Mouse (Mus musculus) lung, postnatal 0 days (tissue): ENCODE measurements at regions not wholly inside any gene's neighbourhood (a gene's known extent, or its start where the extent isn't known, plus 50 kb on each side); places are given as distances from the start of the nearest gene placed in this dataset.

Source experiments
- ATAC-seq: fragments of 200-750 bp; cut with Nextera tagmentation; 2 replicates; pipeline ENCODE4 v1.8.0; 2017; ENCODE audit warnings: moderate library complexity
- DNase-seq: peaks from one replicate; pipeline ENCODE4 v3.0.0-alpha.2; 2016; ENCODE audit warnings: low spot score
- H3K27ac ChIP-seq: fragments of 300-500 bp; sonication (generic); 2 replicates; pipeline ENCODE4 v1.5.1; 2014; ENCODE audit warnings: antibody characterized with exemption, mild to moderate bottlenecking, low read length, mixed read lengths
- H3K27me3 ChIP-seq: fragments of 300-500 bp; sonication (generic); replicated peaks from 2 replicates; pipeline ENCODE4 v1.6.1; 2014; ENCODE audit warnings: low read length, mixed read lengths; ENCODE audit not compliant: insufficient read depth
- H3K36me3 ChIP-seq: fragments of 300-500 bp; sonication (generic); 2 replicates; pipeline ENCODE4 v1.6.1; 2014; ENCODE audit warnings: low read length, mixed read lengths; ENCODE audit not compliant: insufficient read depth
- H3K4me1 ChIP-seq: fragments of 300-500 bp; sonication (generic); 2 replicates; pipeline ENCODE4 v1.6.1; 2014; ENCODE audit warnings: antibody characterized with exemption, low read depth, low read length, mixed read lengths; ENCODE audit not compliant: insufficient read depth
- H3K4me2 ChIP-seq: fragments of 300-500 bp; sonication (generic); replicated peaks from 2 replicates; pipeline ENCODE4 v1.6.1; 2014; ENCODE audit warnings: low read depth, mild to moderate bottlenecking, low read length, moderate library complexity, mixed read lengths
- H3K4me3 ChIP-seq: fragments of 300-500 bp; sonication (generic); 2 replicates; pipeline ENCODE4 v1.5.1; 2014; ENCODE audit warnings: low read depth, low read length
- H3K9ac ChIP-seq: fragments of 300-500 bp; sonication (generic); replicated peaks from 2 replicates; pipeline ENCODE4 v1.6.1; 2014; ENCODE audit warnings: low read depth, mild to moderate bottlenecking
- H3K9me3 ChIP-seq: fragments of 300-500 bp; sonication (generic); 2 replicates; pipeline ENCODE4 v1.6.1; 2016; ENCODE audit warnings: low read length, mixed read lengths
- CTCF ChIP-seq: IDR thresholded peaks from 2 replicates; pipeline ENCODE4 v1.5.1; 2016; ENCODE audit warnings: antibody characterized with exemption, mild to moderate bottlenecking
- EP300 ChIP-seq: IDR thresholded peaks from 2 replicates; pipeline ENCODE4 v1.6.1; 2016; ENCODE audit warnings: antibody characterized with exemption, mild to moderate bottlenecking, control low read depth
- WGBS: fragments of 180-500 bp; shearing (Covaris S2); extraction: QIAGEN DNeasy Blood & Tissue Kit; methylation state at CpG from one replicate; pipeline ENCODE4 v1.1.7; 2014; 5-methylcytosine and 5-hydroxymethylcytosine counted together

- no peak for TF ChIP-seq CTCF
- no peak for TF ChIP-seq EP300
- no peak overlapping the region for H3K9ac ChIP-seq
- DNase-seq = no peak
- no peaks in the 10 kb centered on the region for H3K36me3 ChIP-seq
- H3K4me1 ChIP-seq = no peaks in the 10 kb centered on the region
- ATAC-seq = no peak
- H3K27ac ChIP-seq = no peak overlapping the region
- no peak overlapping the region for H3K4me3 ChIP-seq
- no peak overlapping the region for H3K4me2 ChIP-seq
- H3K27me3 ChIP-seq = no peaks in the 10 kb centered on the region
- no peaks in the 10 kb centered on the region for H3K9me3 ChIP-seq
- 50% methylated on average over 8 of the region's 8 CpGs for WGBS
These were observed 414.9 kb downstream of the Tns3 start for GRCm38 (mm10) chr11:8249468-8249867.

GRCm38 (mm10) chr11:8247535-8247934, 416.8 kb downstream of the Tns3 start:
- no peak overlapping the region for H3K4me2 ChIP-seq
- no peaks in the 10 kb centered on the region for H3K27me3 ChIP-seq
- no peak overlapping the region for H3K27ac ChIP-seq
- no peak overlapping the region for H3K4me3 ChIP-seq
- DNase-seq (peak; percentile 69), ATAC-seq (peak; percentile 69)
- TF ChIP-seq EP300 = no peak
- TF ChIP-seq CTCF = peak; percentile 17; the same call in 1 of the 2 replicates
- 16% methylated on average over 5 of the region's 5 CpGs for WGBS
- H3K36me3 ChIP-seq = no peaks in the 10 kb centered on the region
- no peaks in the 10 kb centered on the region for H3K4me1 ChIP-seq
- H3K9ac ChIP-seq = no peak overlapping the region
- no peaks in the 10 kb centered on the region for H3K9me3 ChIP-seq

- no peaks in the 10 kb centered on the region for H3K27me3 ChIP-seq
- DNase-seq (no peak), ATAC-seq (no peak)
- no peaks in the 10 kb centered on the region for H3K4me1 ChIP-seq
- no peak overlapping the region for H3K4me2 ChIP-seq
- no peak overlapping the region for H3K27ac ChIP-seq
- H3K4me3 ChIP-seq = no peak overlapping the region
- no peak for TF ChIP-seq EP300
- TF ChIP-seq CTCF = no peak
- H3K9ac ChIP-seq = no peak overlapping the region
- H3K9me3 ChIP-seq = no peaks in the 10 kb centered on the region
- no peaks in the 10 kb centered on the region for H3K36me3 ChIP-seq
- 71% methylated on average over 2 of the region's 2 CpGs for WGBS
These were observed 417.3 kb downstream of the Tns3 start for GRCm38 (mm10) chr11:8247024-8247423.

GRCm38 (mm10) chr11:8245408-8246003, 418.8 kb downstream of the Tns3 start:
- H3K9ac ChIP-seq = no peak overlapping the region
- H3K27me3 ChIP-seq = no peaks in the 10 kb centered on the region
- no peak overlapping the region for H3K4me3 ChIP-seq
- no peaks in the 10 kb centered on the region for H3K4me1 ChIP-seq
- WGBS = 33% methylated on average over 3 of the region's 3 CpGs
- ATAC-seq (no peak), DNase-seq (peak; percentile 77)
- H3K27ac ChIP-seq = no peak overlapping the region
- no peaks in the 10 kb centered on the region for H3K9me3 ChIP-seq
- no peaks in the 10 kb centered on the region for H3K36me3 ChIP-seq
- no peak for TF ChIP-seq EP300
- TF ChIP-seq CTCF = peak; percentile 79
- no peak overlapping the region for H3K4me2 ChIP-seq

- ATAC-seq (no peak), DNase-seq (no peak)
- no peak overlapping the region for H3K9ac ChIP-seq
- no peaks in the 10 kb centered on the region for H3K27me3 ChIP-seq
- no peak overlapping the region for H3K4me2 ChIP-seq
- H3K9me3 ChIP-seq = no peaks in the 10 kb centered on the region
- H3K4me3 ChIP-seq = no peak overlapping the region
- no peak for TF ChIP-seq CTCF
- no peak for TF ChIP-seq EP300
- no peaks in the 10 kb centered on the region for H3K4me1 ChIP-seq
- WGBS = 72% methylated on average over 1 of the region's 1 CpGs
- H3K36me3 ChIP-seq = no peaks in the 10 kb centered on the region
- no peak overlapping the region for H3K27ac ChIP-seq
These were observed 425.8 kb downstream of the Tns3 start for GRCm38 (mm10) chr11:8238498-8238897.

GRCm38 (mm10) chr11:8237556-8237955, 426.8 kb downstream of the Tns3 start:
- TF ChIP-seq EP300 (no peak), CTCF (no peak)
- H3K27me3 ChIP-seq = no peaks in the 10 kb centered on the region
- ATAC-seq = no peak
- WGBS = 18% methylated on average over 4 of the region's 4 CpGs
- H3K9me3 ChIP-seq = no peaks in the 10 kb centered on the region
- no peaks in the 10 kb centered on the region for H3K4me1 ChIP-seq
- H3K4me2 ChIP-seq = no peak overlapping the region
- no peak overlapping the region for H3K4me3 ChIP-seq
- no peak overlapping the region for H3K9ac ChIP-seq
- no peak overlapping the region for H3K27ac ChIP-seq
- DNase-seq = no peak
- no peaks in the 10 kb centered on the region for H3K36me3 ChIP-seq

GRCm38 (mm10) chr11:8236056-8236455, 428.3 kb downstream of the Tns3 start:
- TF ChIP-seq CTCF = no peak
- TF ChIP-seq EP300 = no peak
- DNase-seq = peak; percentile 59

More at GRCm38 (mm10) chr11:8236056-8236455, 428.3 kb downstream of the Tns3 start:
- H3K4me3 ChIP-seq = no peak overlapping the region
- 54% methylated on average over 2 of the region's 2 CpGs for WGBS
- no peak overlapping the region for H3K9ac ChIP-seq
- no peaks in the 10 kb centered on the region for H3K4me1 ChIP-seq
- H3K4me2 ChIP-seq = no peak overlapping the region
- no peaks in the 10 kb centered on the region for H3K27me3 ChIP-seq
- H3K27ac ChIP-seq = no peak overlapping the region
- no peak; the same call in 1 of the 2 replicates for ATAC-seq
- no peaks in the 10 kb centered on the region for H3K9me3 ChIP-seq
- H3K36me3 ChIP-seq = no peaks in the 10 kb centered on the region
